Mouse (Mus musculus) lung, embryonic 14.5 days (tissue): ENCODE results near the gene Ppp1r37. TPM values are rescaled to one million over a fixed set of nuclear protein-coding genes. Genes with fewer than 3 reads are reported as not detected.
A peak's percentile ranks its signal among the peaks of the same experiment; 100 is the strongest.
"Not testable (repeated sequence)": the region's sequence is repeated elsewhere in the genome, so short reads cannot be mapped to it uniquely, and the experiment has no call there.

Experiments used
- ATAC-seq: fragments of 200-750 bp; cut with Nextera tagmentation; 2 replicates; pipeline ENCODE4 v1.8.0; 2017; ENCODE audit warnings: mild to moderate bottlenecking, moderate TSS enrichment, moderate library complexity; ENCODE audit not compliant: insufficient read depth
- DNase-seq: peaks from one replicate; pipeline ENCODE4 v3.0.0-alpha.2; 2015
- H3K27ac ChIP-seq: fragments of 300-500 bp; sonication (generic); 2 replicates; pipeline ENCODE4 v1.5.1; 2014; ENCODE audit warnings: low read depth, mild to moderate bottlenecking, moderate library complexity
- H3K27me3 ChIP-seq: fragments of 300-500 bp; sonication (generic); 2 replicates; pipeline ENCODE4 v1.6.1; 2014; ENCODE audit warnings: low read length, control low read depth; ENCODE audit not compliant: insufficient read depth
- H3K36me3 ChIP-seq: fragments of 300-500 bp; sonication (generic); 2 replicates; pipeline ENCODE4 v1.6.1; 2014; ENCODE audit warnings: control low read depth; ENCODE audit not compliant: insufficient read depth
- H3K4me1 ChIP-seq: fragments of 300-500 bp; sonication (generic); 2 replicates; pipeline ENCODE4 v1.6.1; 2014; ENCODE audit warnings: antibody characterized with exemption, control low read depth; ENCODE audit not compliant: insufficient read depth
- H3K4me2 ChIP-seq: fragments of 300-500 bp; sonication (generic); 2 replicates; pipeline ENCODE4 v1.6.1; 2014; ENCODE audit warnings: mild to moderate bottlenecking
- H3K4me3 ChIP-seq: fragments of 300-500 bp; sonication (generic); 2 replicates; pipeline ENCODE4 v1.5.1; 2014; ENCODE audit warnings: low read depth, low read length
- H3K9ac ChIP-seq: fragments of 300-500 bp; sonication (generic); 2 replicates; pipeline ENCODE4 v1.6.1; 2014
- H3K9me3 ChIP-seq: fragments of 300-500 bp; sonication (generic); 2 replicates; pipeline ENCODE4 v1.6.1; 2016; ENCODE audit warnings: low read depth, low read length, control low read depth
- CTCF ChIP-seq: IDR thresholded peaks from 2 replicates; pipeline ENCODE4 v1.5.1; 2016; ENCODE audit warnings: antibody characterized with exemption, low read depth
- whole genome bisulfite sequencing: fragments of 180-500 bp; shearing (Covaris S2); extraction: QIAGEN DNeasy Blood & Tissue Kit; methylation state at CpG from one replicate; pipeline ENCODE4 v1.1.7; 2014; 5-methylcytosine and 5-hydroxymethylcytosine counted together
- polyA plus RNA-seq: library from polyadenylated mRNA; unstranded; fragments of >200 nt; fragmentation: Nextera tagmentation; extraction: Ambion mirVana; gene quantifications from 2 replicates; pipeline ENCODE4 v1.2.1, GENCODE M21; 2014

Ppp1r37 gene
- polyA plus RNA-seq: 4.7 and 6.2 TPM in 2 replicates

GRCm38 (mm10) chr7:19562643-19563410, at the start of gene Ppp1r37:
TSS of gene Ppp1r37 (minus strand) at chr7:19563076.
- H3K9me3 ChIP-seq: no peaks in the 10 kb centered on the region; the same call in 1 of the 2 replicates
- H3K4me3 ChIP-seq: peak within 1 kb of the TSS; percentile 88
- peaks cover 29% of the 10 kb centered on the region for H3K36me3 ChIP-seq
- DNase-seq: peak; percentile 58
- no peak for TF ChIP-seq CTCF
- H3K4me1 ChIP-seq: peaks cover 5% of the 10 kb centered on the region; the same call in 1 of the 2 replicates
- H3K27me3 ChIP-seq: no peaks in the 10 kb centered on the region
- peak within 1 kb of the TSS; percentile 95 for H3K9ac ChIP-seq
- no peak for ATAC-seq
- H3K27ac ChIP-seq: peak within 1 kb of the TSS; percentile 92
- H3K4me2 ChIP-seq: peak within 1 kb of the TSS; percentile 99
- 2% methylated on average over 19 of the region's 19 CpGs for WGBS

- whole genome bisulfite sequencing: 75% methylated on average over 5 of the region's 5 CpGs
- H3K4me3 ChIP-seq: no peak overlapping the region
- peak; percentile 14; the same call in 1 of the 2 replicates for TF ChIP-seq CTCF
- ATAC-seq (no peak), DNase-seq (no peak)
- H3K9me3 ChIP-seq: no peaks in the 10 kb centered on the region
- H3K4me1 ChIP-seq: no peaks in the 10 kb centered on the region
- H3K9ac ChIP-seq: no peak overlapping the region
- no peak overlapping the region for H3K27ac ChIP-seq
- H3K36me3 ChIP-seq: no peaks in the 10 kb centered on the region
- no peaks in the 10 kb centered on the region for H3K27me3 ChIP-seq
- no peak overlapping the region for H3K4me2 ChIP-seq
These were observed 48.1 kb upstream of the Ppp1r37 start for GRCm38 (mm10) chr7:19610969-19611368.

- DNase-seq (no peak), ATAC-seq (no peak)
- H3K27me3 ChIP-seq: no peaks in the 10 kb centered on the region
- H3K27ac ChIP-seq: no peak overlapping the region
- H3K9me3 ChIP-seq: no peaks in the 10 kb centered on the region
- H3K4me3 ChIP-seq: no peak overlapping the region
- H3K9ac ChIP-seq: no peak overlapping the region
- no peaks in the 10 kb centered on the region for H3K4me1 ChIP-seq
- H3K4me2 ChIP-seq: no peak overlapping the region
- peak; percentile 12; the same call in 1 of the 2 replicates for TF ChIP-seq CTCF
- WGBS: 93% methylated on average over 12 of the region's 12 CpGs
- no peaks in the 10 kb centered on the region for H3K36me3 ChIP-seq
These were observed 46.9 kb upstream of the Ppp1r37 start for GRCm38 (mm10) chr7:19609641-19610332.

- TF ChIP-seq CTCF: no peak
- 71% methylated on average over 5 of the region's 5 CpGs for WGBS
- Histone ChIP-seq H3K9me3 (no peaks in the 10 kb centered on the region), H3K9ac (no peak overlapping the region), H3K4me3 (no peak overlapping the region), H3K36me3 (peaks cover under 1% of the 10 kb centered on the region), H3K27me3 (no peaks in the 10 kb centered on the region), H3K4me2 (no peak overlapping the region), H3K27ac (no peak overlapping the region), H3K4me1 (peaks cover 9% of the 10 kb centered on the region)
- DNase-seq (no peak), ATAC-seq (no peak)
These were observed 44.4 kb upstream of the Ppp1r37 start for GRCm38 (mm10) chr7:19607291-19607690.

- not testable (repeated sequence) for H3K27me3 ChIP-seq, ATAC-seq, H3K9me3 ChIP-seq, DNase-seq, H3K4me1 ChIP-seq
- 0 out of 2 replicates have a peak overlapping the region, but pooled peaks have one; percentile 78 for H3K27ac ChIP-seq
- peaks cover 25% of the 10 kb centered on the region for H3K36me3 ChIP-seq
- H3K4me3 ChIP-seq: peak overlapping the region; percentile 96
- peak overlapping the region; percentile 93 for H3K4me2 ChIP-seq
- 59% methylated on average over 10 of the region's 10 CpGs for WGBS
- peak overlapping the region; percentile 95; the same call in 1 of the 2 replicates for H3K9ac ChIP-seq
These were observed 41.8 kb upstream of the Ppp1r37 start for GRCm38 (mm10) chr7:19604606-19605214.

- peak within 1 kb of the TSS; percentile 95 for H3K9ac ChIP-seq
- no peaks in the 10 kb centered on the region for H3K27me3 ChIP-seq
- peak within 1 kb of the TSS; percentile 96 for H3K4me3 ChIP-seq
- under 1% methylated on average over 57 of the region's 57 CpGs for WGBS
- peaks cover 9% of the 10 kb centered on the region for H3K4me1 ChIP-seq
- H3K4me2 ChIP-seq: peak within 1 kb of the TSS; percentile 93
- ATAC-seq (peak; percentile 93), DNase-seq (peak; percentile 99)
- peaks cover 32% of the 10 kb centered on the region for H3K36me3 ChIP-seq
- H3K27ac ChIP-seq: peak within 1 kb of the TSS; percentile 78; the same call in 1 of the 2 replicates
- no peak; the same call in 1 of the 2 replicates for TF ChIP-seq CTCF
- no peaks in the 10 kb centered on the region for H3K9me3 ChIP-seq
These were observed 41.2 kb upstream of the Ppp1r37 start, which contains the start of gene Clasrp for GRCm38 (mm10) chr7:19603849-19604605. TSS of gene Clasrp (minus strand) at chr7:19604486.
